10 mouse cellular contexts compared by ENCODE assay signal in genomic region chr3:98025921-98026880, GRCm38 (mm10). TPM values are rescaled to one million over a fixed set of nuclear protein-coding genes. Genes with fewer than 3 reads are reported as not detected.
DNase-seq lines count a peak whose midpoint lies in the region; ATAC-seq and TF ChIP-seq lines count a peak whose summit lies in the region.
"Had no signal": no experiment of that assay in that cellular context is flagged by ENCODE, and none has a peak within 500 bp of the region (broad histone marks: within the 10 kb centered on the region; RNA-seq: fewer than 3 reads in every experiment).

No protein-coding gene starts in this region.

- peaks cover 75% of the 10 kb centered on the region for H3K4me1 ChIP-seq in heart, embryonic 10.5 days
- H3K4me1 ChIP-seq in midbrain, embryonic 12.5 days: peaks cover 48% of the 10 kb centered on the region
- peaks cover 6% of the 10 kb centered on the region for H3K4me1 ChIP-seq in cerebellum, adult 2 months (ENCODE audit: control insufficient read depth, insufficient read depth, low read length)

- no peak overlapping the region for H3K9ac ChIP-seq in midbrain, embryonic 12.5 days (replicated peaks)
- H3K9ac ChIP-seq: embryonic facial prominence, embryonic 13.5 days had no signal

- DNase-seq in layer of hippocampus, adult 2 months (ENCODE audit: low spot score in 2 of 2): no peak
- DNase-seq in layer of hippocampus, adult 11-12 months (ENCODE audit: low spot score): no peak
- DNase-seq in heart, embryonic 10.5 days (ENCODE audit: low spot score): peak; percentile 82
- peak; percentile 56 to 68 for DNase-seq in kidney, postnatal 25 days
- no peak for DNase-seq in MN1 (ENCODE audit: low spot score)
- DNase-seq in cerebellum, adult 2 months: no peak
- no peak for DNase-seq in adrenal gland, adult 18-20 months (ENCODE audit: low spot score in 2 of 2)

- H3K27ac ChIP-seq in layer of hippocampus, adult 2 months: peak overlapping the region; percentile 79
- H3K27ac ChIP-seq in heart, embryonic 10.5 days: peak overlapping the region; percentile 91
- no peak overlapping the region for H3K27ac ChIP-seq in midbrain, embryonic 12.5 days (replicated peaks)
- H3K27ac ChIP-seq in cerebellum, adult 2 months (ENCODE audit: insufficient read depth, low read length): no peak overlapping the region

- no peaks in the 10 kb centered on the region for H3K9me3 ChIP-seq in heart, embryonic 10.5 days
- H3K9me3 ChIP-seq in midbrain, embryonic 12.5 days: no peaks in the 10 kb centered on the region
- H3K9me3 ChIP-seq: embryonic facial prominence, embryonic 13.5 days had no signal

- TF ChIP-seq CTCF in layer of hippocampus, adult 2 months (conservative IDR thresholded peaks at IDR 0.05): no peak
- TF ChIP-seq CTCF in cerebellum, adult 2 months (IDR thresholded peaks at IDR 0.05; ENCODE audit: borderline replicate concordance, insufficient read depth, low read depth, low read length): no peak

- H3K4me3 ChIP-seq in layer of hippocampus, adult 2 months: no peak overlapping the region
- 0 out of 2 replicates have a peak overlapping the region, but pooled peaks have one; percentile 6 for H3K4me3 ChIP-seq in heart, embryonic 10.5 days
- no peak overlapping the region for H3K4me3 ChIP-seq in midbrain, embryonic 12.5 days
- no peak overlapping the region for H3K4me3 ChIP-seq in cerebellum, adult 2 months (replicated peaks; ENCODE audit: insufficient read depth, low read depth, low read length)
- H3K4me3 ChIP-seq: embryonic facial prominence, embryonic 13.5 days had no signal

- no peaks in the 10 kb centered on the region for H3K36me3 ChIP-seq in heart, embryonic 10.5 days
- no peaks in the 10 kb centered on the region for H3K36me3 ChIP-seq in midbrain, embryonic 12.5 days
- H3K36me3 ChIP-seq: embryonic facial prominence, embryonic 13.5 days had no signal

- no peak for TF ChIP-seq POLR2A in cerebellum, adult 2 months (IDR thresholded peaks at IDR 0.05; ENCODE audit: borderline replicate concordance, insufficient read depth, low read length)

- H3K4me2 ChIP-seq in midbrain, embryonic 12.5 days (replicated peaks): 0 out of 2 replicates have a peak overlapping the region, but pooled peaks have one; percentile 31

- no peaks in the 10 kb centered on the region for H3K27me3 ChIP-seq in heart, embryonic 10.5 days (ENCODE audit: insufficient read depth, poor library complexity, severe bottlenecking)
- 0 out of 2 replicates have a peak, but pooled peaks cover 12% of the 10 kb centered on the region for H3K27me3 ChIP-seq in midbrain, embryonic 12.5 days
- H3K27me3 ChIP-seq in cerebellum, adult 2 months (ENCODE audit: control insufficient read depth, insufficient read depth, low read length): no peaks in the 10 kb centered on the region
- H3K27me3 ChIP-seq: CH12.LX; embryonic facial prominence, embryonic 13.5 days had no signal

- 30% methylated on average over 10 of the region's 10 CpGs for WGBS in heart, embryonic 10.5 days
- WGBS in midbrain, embryonic 12.5 days: 36% methylated on average over 10 of the region's 10 CpGs
- WGBS in cerebellum, adult 2 months: 81% methylated on average over 10 of the region's 10 CpGs

- peak; percentile 51; the same call in 1 of the 2 replicates for ATAC-seq in midbrain, embryonic 12.5 days (ENCODE audit: low FRiP score, low read depth)

RNA-seq across cellular contexts. Expression of gene Notch2, which starts 12.9 kb away (rescaled TPM):
- total RNA-seq in layer of hippocampus, adult 2 months (2021): 10 to 100 TPM; 22.2 to 25.5 TPM
- polyA plus RNA-seq in heart, embryonic 10.5 days (2016; fragmentation: Nextera tagmentation; extraction: Ambion mirVana): 11.2 and 16.8 TPM in 2 replicates
- 20.3 and 20.7 TPM in 2 replicates for polyA plus RNA-seq in midbrain, embryonic 12.5 days (2016; fragmentation: Nextera tagmentation; extraction: Ambion mirVana)
- 5.1 and 6.0 TPM in 2 replicates for polyA plus RNA-seq in cerebellum, adult 2 months (2012; rRNA removed)
- total RNA-seq in adrenal gland, adult 18-20 months (2021): 10 to 100 TPM; 46.6 to 79.1 TPM

Comparison
In these comparisons a context has a peak if more than half of its experiments do, and no peak if none do; other contexts are left out.
1. DNase-seq: peak in heart, embryonic 10.5 days (single experiment) and kidney, postnatal 25 days (2 of 2); none in layer of hippocampus, adult 2 months (0 of 2), layer of hippocampus, adult 11-12 months (single experiment), MN1 (single experiment), cerebellum, adult 2 months (0 of 2) and adrenal gland, adult 18-20 months (0 of 2).
2. H3K27ac ChIP-seq: peak in layer of hippocampus, adult 2 months (single experiment) and heart, embryonic 10.5 days (single experiment); none in midbrain, embryonic 12.5 days (single experiment) and cerebellum, adult 2 months (single experiment).